Mouse (Mus musculus) kidney, postnatal 25 days (tissue): Measurements from ENCODE around the gene Corin.

Experiments
- DNase-seq, 2 experiments: peaks; one replicate each; pipeline ENCODE4 v3.0.0; 2021; ENCODE audit warnings: mixed read lengths in 2 of 2

Gene Corin

GRCm38 (mm10) chr5:72441181-72441580 is 63.1 kb downstream of the Corin start:
- DNase-seq: no peak

- no peak for DNase-seq
These were observed 69.2 kb downstream of the Corin start for GRCm38 (mm10) chr5:72435085-72435484.

- no peak for DNase-seq
These were observed 72.4 kb downstream of the Corin start for GRCm38 (mm10) chr5:72431856-72432255.

- no peak for DNase-seq
These were observed 76.7 kb downstream of the Corin start for GRCm38 (mm10) chr5:72427556-72427955.

GRCm38 (mm10) chr5:72425342-72426010 is 78.8 kb downstream of the Corin start:
- no peak for DNase-seq

- DNase-seq: no peak
These were observed 92.4 kb downstream of the Corin start for GRCm38 (mm10) chr5:72411874-72412329.

- DNase-seq: no peak
These were observed 93.4 kb downstream of the Corin start for GRCm38 (mm10) chr5:72410841-72411240.

GRCm38 (mm10) chr5:72403376-72403775 is 100.9 kb downstream of the Corin start:
- DNase-seq: no peak

GRCm38 (mm10) chr5:72402913-72403312 is 101.4 kb downstream of the Corin start:
- DNase-seq: no peak

GRCm38 (mm10) chr5:72401778-72402177 is 102.5 kb downstream of the Corin start:
- DNase-seq: no peak

- no peak for DNase-seq
These were observed 103.0 kb downstream of the Corin start for GRCm38 (mm10) chr5:72401251-72401650.

GRCm38 (mm10) chr5:72382148-72382547 is 122.1 kb downstream of the Corin start:
- DNase-seq: no peak

- no peak for DNase-seq
These were observed 123.7 kb downstream of the Corin start for GRCm38 (mm10) chr5:72380616-72381015.

- DNase-seq: no peak
These were observed 136.3 kb downstream of the Corin start for GRCm38 (mm10) chr5:72368004-72368403.

- no peak for DNase-seq
These were observed 138.5 kb downstream of the Corin start for GRCm38 (mm10) chr5:72365801-72366200.

- no peak for DNase-seq
These were observed 140.4 kb downstream of the Corin start for GRCm38 (mm10) chr5:72363838-72364237.

GRCm38 (mm10) chr5:72353746-72354145 is 150.5 kb downstream of the Corin start:
- DNase-seq: no peak

GRCm38 (mm10) chr5:72350081-72350758 is 154.1 kb downstream of the Corin start:
- DNase-seq: peak; percentile 41 to 53

GRCm38 (mm10) chr5:72348591-72348990 is 155.7 kb downstream of the Corin start:
- DNase-seq: no peak

- DNase-seq: no peak
These were observed 168.4 kb downstream of the Corin start for GRCm38 (mm10) chr5:72335873-72336272.

GRCm38 (mm10) chr5:72332901-72333300 is 171.4 kb downstream of the Corin start:
- no peak for DNase-seq

GRCm38 (mm10) chr5:72331217-72331616 is 173.1 kb downstream of the Corin start:
- no peak for DNase-seq

GRCm38 (mm10) chr5:72330648-72331047 is 173.6 kb downstream of the Corin start:
- no peak for DNase-seq

- no peak for DNase-seq
These were observed 174.8 kb downstream of the Corin start for GRCm38 (mm10) chr5:72329453-72329852.
